Mouse (Mus musculus) forebrain, embryonic 11.5 days (tissue): ENCODE measurements around the gene Ces1c. TPM values are rescaled to one million over a fixed set of nuclear protein-coding genes. Genes with fewer than 3 reads are reported as not detected.

Experiments
- ATAC-seq: fragments of 200-750 bp; cut with Nextera tagmentation; replicated peaks from 2 replicates; pipeline ENCODE4 v1.8.0; 2017; ENCODE audit warnings: moderate TSS enrichment; ENCODE audit not compliant: low FRiP score
- DNase-seq: peaks from one replicate; pipeline ENCODE4 v3.0.0-alpha.2; 2017; ENCODE audit warnings: low spot score
- H3K27ac ChIP-seq: fragments of 300-500 bp; sonication (generic); 2 replicates; pipeline ENCODE4 v1.5.1; 2014; ENCODE audit warnings: low read depth, low read length
- H3K27me3 ChIP-seq: fragments of 300-500 bp; sonication (generic); 2 replicates; pipeline ENCODE4 v1.6.1; 2014; ENCODE audit warnings: mild to moderate bottlenecking, low read length, mixed read lengths; ENCODE audit not compliant: control insufficient read depth, insufficient read depth
- H3K36me3 ChIP-seq: fragments of 300-500 bp; sonication (generic); 2 replicates; pipeline ENCODE4 v1.6.1; 2014; ENCODE audit warnings: mild to moderate bottlenecking, low read length, moderate library complexity, mixed read lengths; ENCODE audit not compliant: control insufficient read depth, insufficient read depth
- H3K4me1 ChIP-seq: fragments of 300-500 bp; sonication (generic); replicated peaks from 2 replicates; pipeline ENCODE4 v1.6.1; 2014; ENCODE audit warnings: low read length, mixed read lengths; ENCODE audit not compliant: control insufficient read depth, insufficient read depth
- H3K4me2 ChIP-seq: fragments of 300-500 bp; sonication (generic); 2 replicates; pipeline ENCODE4 v1.6.1; 2014; ENCODE audit warnings: low read depth, mild to moderate bottlenecking, low read length, moderate library complexity, mixed read lengths; ENCODE audit not compliant: severe bottlenecking
- H3K4me3 ChIP-seq: fragments of 300-500 bp; sonication (generic); 2 replicates; pipeline ENCODE4 v1.5.1; 2014; ENCODE audit warnings: low read depth, low read length
- H3K9ac ChIP-seq: fragments of 300-500 bp; sonication (generic); 2 replicates; pipeline ENCODE4 v1.6.1; 2014; ENCODE audit warnings: low read length
- H3K9me3 ChIP-seq: fragments of 300-500 bp; sonication (generic); 2 replicates; pipeline ENCODE4 v1.6.1; 2016; ENCODE audit warnings: low read length, mixed read lengths; ENCODE audit not compliant: control insufficient read depth
- WGBS: fragments of 180-500 bp; shearing (Covaris S2); extraction: QIAGEN DNeasy Blood & Tissue Kit; methylation state at CpG from one replicate; pipeline ENCODE4 v1.1.7; 2014; 5-methylcytosine and 5-hydroxymethylcytosine counted together
- polyA plus RNA-seq: library from polyadenylated mRNA; unstranded; fragments of >200 nt; fragmentation: Nextera tagmentation; extraction: Ambion mirVana; gene quantifications from 2 replicates; pipeline ENCODE4 v1.2.1, GENCODE M21; 2014

Ces1c gene
- polyA plus RNA-seq, 1 experiment from 2014 or later, result not detected

DNA sequence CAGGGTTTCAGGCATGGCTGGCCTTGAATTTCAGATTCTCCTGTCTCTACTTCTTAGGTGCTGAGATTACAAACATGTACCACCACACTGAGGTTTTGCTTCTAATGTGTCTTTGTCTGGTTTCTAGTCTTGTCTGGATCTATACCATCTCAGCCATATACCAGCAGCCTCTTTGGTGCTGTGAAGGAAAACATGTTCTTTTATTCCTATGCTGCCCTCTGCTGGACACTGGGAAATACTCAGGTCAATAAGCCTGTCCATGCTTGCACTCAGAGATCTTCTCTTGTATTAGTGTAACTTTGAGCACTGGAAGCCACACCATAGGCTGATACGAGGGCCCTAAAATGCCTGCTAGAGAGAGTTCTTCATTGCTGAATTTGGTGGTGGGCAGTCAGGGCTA, 9.6 kb upstream of the Ces1c start:
- Histone ChIP-seq H3K4me1 (no peaks in the 10 kb centered on the region), H3K9ac (no peak overlapping the region), H3K4me2 (no peak overlapping the region), H3K27ac (no peak overlapping the region), H3K4me3 (no peak overlapping the region), H3K9me3 (no peaks in the 10 kb centered on the region), H3K27me3 (no peaks in the 10 kb centered on the region), H3K36me3 (no peaks in the 10 kb centered on the region)
- ATAC-seq (no peak), DNase-seq (peak; percentile 56)
- 58% methylated on average over 1 of the region's 1 CpGs for WGBS

- 92% methylated on average over 2 of the region's 2 CpGs for WGBS
- no peak overlapping the region for H3K4me3 ChIP-seq
- H3K9me3 ChIP-seq, result no peaks in the 10 kb centered on the region
- H3K4me1 ChIP-seq, result no peaks in the 10 kb centered on the region
- ATAC-seq (no peak), DNase-seq (no peak)
- no peaks in the 10 kb centered on the region for H3K27me3 ChIP-seq
- no peak overlapping the region for H3K27ac ChIP-seq
- no peak overlapping the region for H3K9ac ChIP-seq
- H3K36me3 ChIP-seq, result no peaks in the 10 kb centered on the region
- no peak overlapping the region for H3K4me2 ChIP-seq
These were observed 1.1 kb upstream of the Ces1c start for GRCm38 (mm10) chr8:93132196-93132595.

DNA sequence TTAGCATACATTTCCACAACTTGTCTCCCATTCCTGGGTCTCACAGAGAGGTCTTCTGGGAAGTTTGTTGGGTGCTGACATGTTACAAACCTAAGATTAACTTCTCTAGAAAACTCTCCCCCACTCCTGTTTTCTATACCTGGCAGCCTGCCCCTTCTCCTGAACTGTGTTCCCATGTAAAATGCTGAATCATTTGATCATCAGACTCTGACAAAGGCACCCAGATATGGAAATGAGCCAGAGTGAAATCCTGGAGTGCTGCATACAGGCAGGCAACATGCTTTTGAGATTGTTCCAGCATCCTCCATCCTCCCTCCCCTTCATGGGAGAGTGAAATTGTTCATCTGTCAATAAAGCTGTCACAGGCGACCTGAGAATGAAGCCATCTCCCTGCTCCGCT, 4.6 kb downstream of the Ces1c start:
- Histone ChIP-seq H3K36me3 (no peaks in the 10 kb centered on the region), H3K4me2 (no peak overlapping the region), H3K4me3 (no peak overlapping the region), H3K9ac (no peak overlapping the region), H3K4me1 (no peaks in the 10 kb centered on the region), H3K27ac (no peak overlapping the region), H3K27me3 (no peaks in the 10 kb centered on the region), H3K9me3 (no peaks in the 10 kb centered on the region)
- WGBS, result 90% methylated on average over 2 of the region's 2 CpGs
- DNase-seq, result no peak
- ATAC-seq, result no peak

- DNase-seq, result no peak
- no peak for ATAC-seq
- H3K27me3 ChIP-seq, result no peaks in the 10 kb centered on the region
- WGBS, result 95% methylated on average over 1 of the region's 1 CpGs
- H3K9me3 ChIP-seq, result no peaks in the 10 kb centered on the region
- no peaks in the 10 kb centered on the region for H3K36me3 ChIP-seq
- no peak overlapping the region for H3K4me2 ChIP-seq
- H3K4me1 ChIP-seq, result no peaks in the 10 kb centered on the region
- H3K4me3 ChIP-seq, result no peak overlapping the region
- H3K9ac ChIP-seq, result no peak overlapping the region
- H3K27ac ChIP-seq, result no peak overlapping the region
These were observed 9.1 kb downstream of the Ces1c start for GRCm38 (mm10) chr8:93122005-93122404.

DNA sequence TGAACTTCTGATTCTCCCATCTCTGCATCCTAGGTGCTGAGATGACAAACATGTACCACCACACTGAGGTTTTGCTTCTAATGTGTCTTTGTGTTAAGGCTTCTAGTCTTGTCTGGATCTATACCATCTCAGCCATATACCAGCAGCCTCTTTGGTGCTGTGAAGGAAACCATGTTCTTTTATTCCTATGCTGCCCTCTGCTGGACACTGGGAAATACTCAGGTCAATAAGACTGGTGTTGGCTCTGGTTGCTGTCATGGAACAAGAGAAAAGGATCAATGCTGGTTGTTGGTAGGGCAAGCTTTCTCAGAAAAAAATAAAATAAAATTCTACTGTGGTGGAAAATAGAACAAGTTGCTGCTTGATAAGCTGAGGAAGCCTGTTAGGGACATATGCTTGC, 35.7 kb downstream of the Ces1c start:
- Histone ChIP-seq H3K27me3 (no peaks in the 10 kb centered on the region), H3K9me3 (no peaks in the 10 kb centered on the region), H3K4me1 (no peaks in the 10 kb centered on the region), H3K4me3 (no peak overlapping the region), H3K9ac (no peak overlapping the region), H3K4me2 (no peak overlapping the region), H3K36me3 (no peaks in the 10 kb centered on the region), H3K27ac (no peak overlapping the region)
- DNase-seq (peak; percentile 57), ATAC-seq (no peak)

GRCm38 (mm10) chr8:93091324-93091723, 39.8 kb downstream of the Ces1c start:
- Histone ChIP-seq H3K9ac (no peak overlapping the region), H3K4me1 (no peaks in the 10 kb centered on the region), H3K4me3 (no peak overlapping the region), H3K27me3 (no peaks in the 10 kb centered on the region), H3K27ac (no peak overlapping the region), H3K36me3 (no peaks in the 10 kb centered on the region), H3K4me2 (no peak overlapping the region), H3K9me3 (no peaks in the 10 kb centered on the region)
- ATAC-seq, result no peak
- WGBS, result 73% methylated on average over 1 of the region's 1 CpGs
- no peak for DNase-seq

GRCm38 (mm10) chr8:93088686-93089122, 42.4 kb downstream of the Ces1c start:
- Histone ChIP-seq H3K4me2 (no peak overlapping the region), H3K27me3 (no peaks in the 10 kb centered on the region), H3K27ac (no peak overlapping the region), H3K4me3 (no peak overlapping the region), H3K9ac (no peak overlapping the region), H3K9me3 (no peaks in the 10 kb centered on the region), H3K36me3 (no peaks in the 10 kb centered on the region), H3K4me1 (no peaks in the 10 kb centered on the region)
- 0% methylated on average over 2 of the region's 2 CpGs for WGBS
- DNase-seq, result peak; percentile 56
- ATAC-seq, result peak; percentile 55; the same call in 1 of the 2 replicates

DNA sequence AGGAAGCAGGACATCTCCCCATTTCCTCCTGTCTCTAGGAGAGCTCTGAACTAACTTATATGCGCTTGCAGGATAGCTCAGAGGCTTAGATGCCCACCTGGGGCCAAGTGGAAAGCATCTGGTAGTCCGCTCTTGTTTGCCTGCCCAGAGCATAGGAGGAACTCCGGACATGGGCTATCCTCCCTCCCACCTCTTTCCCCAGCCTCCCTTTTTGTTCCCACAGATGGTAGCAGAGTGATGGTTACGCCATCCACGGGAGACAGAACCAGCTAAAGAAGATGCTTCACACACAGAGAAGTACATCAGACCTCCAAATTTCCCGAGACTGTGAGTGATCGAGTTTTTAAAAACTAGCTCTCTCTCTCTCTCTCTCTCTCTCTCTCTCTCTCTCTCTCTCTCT, 42.9 kb downstream of the Ces1c start:
- no peak overlapping the region for H3K27ac ChIP-seq
- H3K4me1 ChIP-seq, result no peaks in the 10 kb centered on the region
- H3K36me3 ChIP-seq, result no peaks in the 10 kb centered on the region
- 40% methylated on average over 7 of the region's 7 CpGs for WGBS
- DNase-seq (no peak), ATAC-seq (no peak)
- no peak overlapping the region for H3K9ac ChIP-seq
- H3K4me3 ChIP-seq, result no peak overlapping the region
- no peaks in the 10 kb centered on the region for H3K9me3 ChIP-seq
- H3K4me2 ChIP-seq, result no peak overlapping the region
- no peaks in the 10 kb centered on the region for H3K27me3 ChIP-seq

DNA sequence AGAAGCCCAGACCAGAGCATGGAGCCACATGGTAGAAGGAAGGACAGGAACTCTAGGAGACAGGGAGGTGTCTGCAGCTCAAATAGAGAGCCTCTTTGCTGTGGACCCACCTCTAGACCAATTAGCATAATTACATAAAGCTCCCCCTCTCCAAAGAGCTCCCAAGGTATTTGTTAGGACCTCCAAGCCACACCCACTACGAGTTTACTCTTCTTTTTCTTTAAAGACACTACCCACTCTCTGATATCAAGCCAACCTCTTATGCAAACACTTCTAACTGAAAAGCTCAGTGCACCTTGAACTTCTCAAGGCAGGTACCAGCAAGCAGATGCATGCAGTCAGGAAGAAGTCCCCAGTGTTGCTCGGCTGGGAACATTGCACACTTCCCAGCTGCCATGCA, 51.2 kb downstream of the Ces1c start, which contains the start of gene Ces1b:
TSS of gene Ces1b (minus strand) at position 131 of the 400 bp plus-strand sequence.
- no peak within 1 kb of the TSS for H3K4me3 ChIP-seq
- H3K27me3 ChIP-seq, result no peaks in the 10 kb centered on the region
- H3K9me3 ChIP-seq, result no peaks in the 10 kb centered on the region
- ATAC-seq (no peak), DNase-seq (no peak)
- H3K27ac ChIP-seq, result no peak within 1 kb of the TSS
- no peaks in the 10 kb centered on the region for H3K36me3 ChIP-seq
- 77% methylated on average over 2 of the region's 2 CpGs for WGBS
- no peak within 1 kb of the TSS for H3K9ac ChIP-seq
- no peaks in the 10 kb centered on the region for H3K4me1 ChIP-seq
- no peak within 1 kb of the TSS for H3K4me2 ChIP-seq
